Mouse (Mus musculus) ES-Bruce4 (cell line): Measurements from ENCODE around the gene Rwdd3. TPM values are rescaled to one million over a fixed set of nuclear protein-coding genes. Genes with fewer than 3 reads are reported as not detected.

ENCODE experiments used
- H3K27ac ChIP-seq: 2 replicates; pipeline ENCODE4 v1.5.1; 2012; ENCODE audit warnings: low read length, inconsistent platforms; ENCODE audit not compliant: insufficient read depth
- H3K27me3 ChIP-seq: 2 replicates; pipeline ENCODE4 v1.6.1; 2012; ENCODE audit warnings: mild to moderate bottlenecking, low read length, inconsistent platforms; ENCODE audit not compliant: control insufficient read depth, poor library complexity, insufficient read depth, severe bottlenecking
- H3K36me3 ChIP-seq: 2 replicates; pipeline ENCODE4 v1.6.1; 2012; ENCODE audit warnings: inconsistent platforms, mild to moderate bottlenecking, low read length, moderate library complexity; ENCODE audit not compliant: control insufficient read depth, poor library complexity, insufficient read depth, severe bottlenecking
- H3K4me1 ChIP-seq: one replicate; pipeline ENCODE4 v1.8.1; 2011; ENCODE audit warnings: low read length; ENCODE audit not compliant: control insufficient read depth, insufficient read depth
- H3K4me3 ChIP-seq: 2 replicates; pipeline ENCODE4 v1.5.1; 2011; ENCODE audit warnings: low read depth, mild to moderate bottlenecking, low read length
- H3K9ac ChIP-seq: 2 replicates; pipeline ENCODE4 v1.6.1; 2012; ENCODE audit warnings: low read depth, mild to moderate bottlenecking, inconsistent platforms; ENCODE audit not compliant: poor library complexity, severe bottlenecking
- H3K9me3 ChIP-seq: replicated peaks from 2 replicates; pipeline ENCODE4 v1.6.1; 2012; ENCODE audit warnings: mild to moderate bottlenecking, low read length, inconsistent platforms; ENCODE audit not compliant: control insufficient read depth, poor library complexity, insufficient read depth, severe bottlenecking
- CTCF ChIP-seq: IDR thresholded peaks from one replicate; pipeline ENCODE4 v1.8.1; 2011; ENCODE audit warnings: low read depth, low read length
- EP300 ChIP-seq: IDR thresholded peaks from 2 replicates; pipeline ENCODE4 v1.6.1; 2011; ENCODE audit warnings: low read depth, low read length; ENCODE audit not compliant: insufficient read depth
- POLR2A ChIP-seq: IDR thresholded peaks from one replicate; pipeline ENCODE4 v1.8.1; 2011; ENCODE audit warnings: low read length; ENCODE audit not compliant: insufficient read depth
- polyA plus RNA-seq: library from polyadenylated mRNA; stranded (reverse); fragments of >200 nt; gene quantifications from 2 replicates; pipeline ENCODE4 v1.2.4, GENCODE M21; 2011; ENCODE audit warnings: low read depth; ENCODE audit not compliant: missing spikeins, insufficient read depth, insufficient read length

The Rwdd3 gene
- polyA plus RNA-seq, 1 experiment = 8.1 TPM

GRCm38 (mm10) chr3:121107481-121107880 is 64.0 kb downstream of the Rwdd3 start:
- Histone ChIP-seq H3K4me3 (no peak overlapping the region), H3K36me3 (no peaks in the 10 kb centered on the region), H3K27ac (no peak overlapping the region), H3K9me3 (peaks cover 12% of the 10 kb centered on the region), H3K9ac (no peak overlapping the region), H3K4me1 (no peaks in the 10 kb centered on the region), H3K27me3 (no peaks in the 10 kb centered on the region; the same call in 1 of the 2 replicates)
- TF ChIP-seq POLR2A (no peak), CTCF (no peak), EP300 (no peak)

- H3K9ac ChIP-seq = no peak overlapping the region
- no peaks in the 10 kb centered on the region for H3K36me3 ChIP-seq
- H3K27ac ChIP-seq = no peak overlapping the region
- no peaks in the 10 kb centered on the region for H3K4me1 ChIP-seq
- H3K9me3 ChIP-seq = peaks cover 12% of the 10 kb centered on the region
- no peaks in the 10 kb centered on the region for H3K27me3 ChIP-seq
- no peak for TF ChIP-seq POLR2A
- TF ChIP-seq EP300 = no peak
- no peak for TF ChIP-seq CTCF
- no peak overlapping the region for H3K4me3 ChIP-seq
Measured at GRCm38 (mm10) chr3:121105408-121105708, 66.1 kb downstream of the Rwdd3 start.

Other genes starting within 250 kb of the Rwdd3 start
- 0.26 and 0.58 TPM in 2 replicates for gene Tmem56, start 111.4 kb upstream of the Rwdd3 start, polyA plus RNA-seq
- gene Alg14, start 120.1 kb upstream of the Rwdd3 start, polyA plus RNA-seq = 18.2 and 29.6 TPM in 2 replicates